Mouse (Mus musculus) embryonic facial prominence, embryonic 15.5 days (tissue): ENCODE data around the gene Clec4d. TPM values are rescaled to one million over a fixed set of nuclear protein-coding genes. Genes with fewer than 3 reads are reported as not detected.

Experiments used
- polyA plus RNA-seq: library from polyadenylated mRNA; unstranded; fragments of >200 nt; fragmentation: Nextera tagmentation; extraction: Ambion mirVana; gene quantifications from 2 replicates; pipeline ENCODE4 v1.2.1, GENCODE M21; 2015

Gene Clec4d
- polyA plus RNA-seq, 1 experiment from 2014 or later = 0.36 TPM

Other genes starting within 250 kb of the Clec4d start
- 0.32 TPM in 1 of 2 replicates, not detected in the other for gene Clec4b1, start 212.1 kb upstream of the Clec4d start, polyA plus RNA-seq
- 5.7 and 7.5 TPM in 2 replicates for gene Clec4a2, start 155.7 kb upstream of the Clec4d start, polyA plus RNA-seq
- not detected in 2 replicates for gene Clec4b2, start 89.2 kb upstream of the Clec4d start, polyA plus RNA-seq
- gene Clec4n, start 32.3 kb upstream of the Clec4d start, polyA plus RNA-seq = 4.9 and 5.0 TPM in 2 replicates
- 0.32 TPM in 1 of 2 replicates, not detected in the other for gene Clec4e, start 27.8 kb downstream of the Clec4d start, polyA plus RNA-seq
- not detected in 2 replicates for gene Vmn2r19, start 46.2 kb downstream of the Clec4d start, polyA plus RNA-seq
- not detected in 2 replicates for gene Vmn2r20, start 156.0 kb downstream of the Clec4d start, polyA plus RNA-seq